Mouse (Mus musculus): Measurements from ENCODE around the gene Acoxl. TPM values are rescaled to one million over a fixed set of nuclear protein-coding genes. Genes with fewer than 3 reads are reported as not detected.

Gene Acoxl
- 0.34 TPM in 1 of 2 replicates, not detected in the other for polyA plus RNA-seq (2014; fragmentation: Nextera tagmentation; extraction: Ambion mirVana)

DNA sequence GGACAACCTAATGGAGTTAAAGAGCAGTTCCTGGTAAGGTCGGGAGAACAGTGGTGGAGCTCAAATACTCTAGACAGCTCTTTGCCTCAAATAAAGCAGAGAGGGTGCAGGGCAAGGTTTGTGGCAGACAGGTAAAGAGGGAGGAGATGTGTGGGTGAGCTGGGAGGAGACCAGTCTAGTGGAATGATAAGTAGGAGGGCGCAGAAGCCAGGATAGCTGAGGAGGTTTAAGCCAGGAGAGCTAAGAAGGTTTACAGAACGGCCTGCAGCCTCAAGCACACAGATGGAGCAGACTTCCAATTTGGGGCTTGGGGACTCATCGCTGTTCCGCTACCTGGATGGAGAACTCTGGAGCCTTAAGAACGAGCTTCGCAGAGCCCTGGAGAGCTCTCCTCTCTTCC lies at the start of gene Acoxl:
Acoxl (plus strand) TSS at position 301 of the 400 bp plus-strand sequence.
- Histone ChIP-seq H3K9me3 (ENCODE audit: control insufficient read depth, low read length) (no peaks in the 10 kb centered on the region), H3K27ac (ENCODE audit: low read depth, low read length) (no peak within 1 kb of the TSS), H3K9ac (ENCODE audit: low read depth, low read length) (no peak within 1 kb of the TSS), H3K36me3 (ENCODE audit: control insufficient read depth, insufficient read depth, low read length) (no peaks in the 10 kb centered on the region), H3K4me3 (ENCODE audit: low read depth, low read length) (no peak within 1 kb of the TSS), H3K4me1 (replicated peaks; ENCODE audit: control insufficient read depth, insufficient read depth, low read length) (no peaks in the 10 kb centered on the region), H3K27me3 (replicated peaks; ENCODE audit: control insufficient read depth, insufficient read depth, low read length) (peaks cover 28% of the 10 kb centered on the region), H3K4me2 (no peak within 1 kb of the TSS)
- 53% methylated on average over 7 of the region's 7 CpGs for WGBS
- ATAC-seq (replicated peaks; ENCODE audit: low FRiP score): no peak
- no peak for DNase-seq (ENCODE audit: low spot score)

DNA sequence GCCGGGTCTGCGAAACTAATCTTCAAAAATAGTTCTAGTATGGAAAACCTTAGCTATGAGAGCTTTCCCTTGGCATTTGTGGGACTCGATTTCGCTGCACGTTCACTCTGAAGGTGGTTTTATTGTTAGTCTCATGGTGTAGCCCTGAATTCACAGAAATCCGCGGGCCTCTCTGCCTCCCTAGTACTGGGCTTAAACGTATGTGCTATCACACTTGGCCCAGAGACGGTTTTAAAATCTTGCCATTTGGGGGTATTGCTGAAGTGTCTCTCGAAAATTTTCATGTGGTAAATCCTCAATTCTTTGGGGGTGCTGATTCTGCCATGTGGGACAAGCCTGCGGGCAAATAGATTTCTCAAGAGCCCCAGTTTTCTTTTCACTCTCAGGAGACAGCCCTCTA lies 49.5 kb upstream of the Acoxl start:
- H3K27ac ChIP-seq (ENCODE audit: low read depth, low read length): peak overlapping the region; percentile 50; the same call in 1 of the 2 replicates
- peaks cover 20% of the 10 kb centered on the region for H3K4me1 ChIP-seq (replicated peaks; ENCODE audit: control insufficient read depth, insufficient read depth, low read length)
- H3K27me3 ChIP-seq (replicated peaks; ENCODE audit: control insufficient read depth, insufficient read depth, low read length): no peaks in the 10 kb centered on the region
- no peaks in the 10 kb centered on the region for H3K9me3 ChIP-seq (ENCODE audit: control insufficient read depth, low read length)
- H3K9ac ChIP-seq (ENCODE audit: low read depth, low read length): peak overlapping the region; percentile 88
- H3K4me2 ChIP-seq: peak overlapping the region; percentile 83
- peak; percentile 39 for DNase-seq (ENCODE audit: low spot score)
- peak overlapping the region; percentile 67 for H3K4me3 ChIP-seq (ENCODE audit: low read depth, low read length)
- H3K36me3 ChIP-seq (ENCODE audit: control insufficient read depth, insufficient read depth, low read length): no peaks in the 10 kb centered on the region
- WGBS: 6% methylated on average over 11 of the region's 11 CpGs
- no peak; the same call in 1 of the 2 replicates for ATAC-seq (replicated peaks; ENCODE audit: low FRiP score)

GRCm38 (mm10) chr2:127789651-127790270 lies 48.9 kb upstream of the Acoxl start:
- Histone ChIP-seq H3K9ac (ENCODE audit: low read depth, low read length) (peak overlapping the region; percentile 88; the same call in 1 of the 2 replicates), H3K4me3 (ENCODE audit: low read depth, low read length) (peak overlapping the region; percentile 67), H3K9me3 (ENCODE audit: control insufficient read depth, low read length) (no peaks in the 10 kb centered on the region), H3K36me3 (ENCODE audit: control insufficient read depth, insufficient read depth, low read length) (no peaks in the 10 kb centered on the region), H3K4me2 (peak overlapping the region; percentile 83), H3K4me1 (replicated peaks; ENCODE audit: control insufficient read depth, insufficient read depth, low read length) (peaks cover 20% of the 10 kb centered on the region), H3K27ac (ENCODE audit: low read depth, low read length) (no peak overlapping the region; the same call in 1 of the 2 replicates), H3K27me3 (replicated peaks; ENCODE audit: control insufficient read depth, insufficient read depth, low read length) (no peaks in the 10 kb centered on the region)
- ATAC-seq (replicated peaks; ENCODE audit: low FRiP score) (no peak), DNase-seq (ENCODE audit: low spot score) (no peak)
- WGBS: 26% methylated on average over 9 of the region's 9 CpGs

GRCm38 (mm10) chr2:127791919-127792603 lies 46.6 kb upstream of the Acoxl start, which contains the start of gene Mtln:
Mtln (minus strand) TSS chr2:127792488.
- peak; percentile 86 for DNase-seq (ENCODE audit: low spot score)
- 2% methylated on average over 37 of the region's 37 CpGs for WGBS

GRCm38 (mm10) chr2:127831401-127832102 lies 7.1 kb upstream of the Acoxl start, which contains the start of gene Bub1:
Bub1 (minus strand) TSS chr2:127831865.
- Histone ChIP-seq H3K4me1 (replicated peaks; ENCODE audit: control insufficient read depth, insufficient read depth, low read length) (no peaks in the 10 kb centered on the region; the same call in 1 of the 2 replicates), H3K4me3 (ENCODE audit: low read depth, low read length) (peak within 1 kb of the TSS; percentile 85), H3K9me3 (ENCODE audit: control insufficient read depth, low read length) (no peaks in the 10 kb centered on the region), H3K9ac (ENCODE audit: low read depth, low read length) (peak within 1 kb of the TSS; percentile 79), H3K36me3 (ENCODE audit: control insufficient read depth, insufficient read depth, low read length) (peaks cover 2% of the 10 kb centered on the region; the same call in 1 of the 2 replicates), H3K27ac (ENCODE audit: low read depth, low read length) (0 out of 2 replicates have a peak within 1 kb of the TSS, but pooled peaks have one; percentile 15), H3K4me2 (peak within 1 kb of the TSS; percentile 83), H3K27me3 (replicated peaks; ENCODE audit: control insufficient read depth, insufficient read depth, low read length) (peaks cover 2% of the 10 kb centered on the region; the same call in 1 of the 2 replicates)
- ATAC-seq (replicated peaks; ENCODE audit: low FRiP score) (peak; percentile 96), DNase-seq (ENCODE audit: low spot score) (peak; percentile 91)
- WGBS: under 1% methylated on average over 56 of the region's 56 CpGs

More at GRCm38 (mm10) chr2:127791919-127792603, 46.6 kb upstream of the Acoxl start, which contains the start of gene Mtln:
- Histone ChIP-seq H3K4me1 (replicated peaks; ENCODE audit: control insufficient read depth, insufficient read depth, low read length) (peaks cover 20% of the 10 kb centered on the region), H3K27me3 (replicated peaks; ENCODE audit: control insufficient read depth, insufficient read depth, low read length) (no peaks in the 10 kb centered on the region), H3K9ac (ENCODE audit: low read depth, low read length) (peak within 1 kb of the TSS; percentile 60), H3K36me3 (ENCODE audit: control insufficient read depth, insufficient read depth, low read length) (no peaks in the 10 kb centered on the region), H3K27ac (ENCODE audit: low read depth, low read length) (peak within 1 kb of the TSS; percentile 72; the same call in 1 of the 2 replicates), H3K9me3 (ENCODE audit: control insufficient read depth, low read length) (no peaks in the 10 kb centered on the region), H3K4me3 (ENCODE audit: low read depth, low read length) (peak within 1 kb of the TSS; percentile 72), H3K4me2 (peak within 1 kb of the TSS; percentile 83)
- ATAC-seq (replicated peaks; ENCODE audit: low FRiP score): peak; percentile 93

- Histone ChIP-seq H3K9ac (ENCODE audit: low read depth, low read length) (peak overlapping the region; percentile 35; the same call in 1 of the 2 replicates), H3K27ac (ENCODE audit: low read depth, low read length) (no peak overlapping the region), H3K4me1 (replicated peaks; ENCODE audit: control insufficient read depth, insufficient read depth, low read length) (no peaks in the 10 kb centered on the region; the same call in 1 of the 2 replicates), H3K27me3 (replicated peaks; ENCODE audit: control insufficient read depth, insufficient read depth, low read length) (peaks cover 2% of the 10 kb centered on the region; the same call in 1 of the 2 replicates), H3K9me3 (ENCODE audit: control insufficient read depth, low read length) (no peaks in the 10 kb centered on the region), H3K4me3 (ENCODE audit: low read depth, low read length) (peak overlapping the region; percentile 85), H3K36me3 (ENCODE audit: control insufficient read depth, insufficient read depth, low read length) (no peaks in the 10 kb centered on the region; the same call in 1 of the 2 replicates), H3K4me2 (peak overlapping the region; percentile 83)
- WGBS: 39% methylated on average over 11 of the region's 11 CpGs
- peak; percentile 4; the same call in 1 of the 2 replicates for ATAC-seq (replicated peaks; ENCODE audit: low FRiP score)
- DNase-seq (ENCODE audit: low spot score): no peak
Measured at GRCm38 (mm10) chr2:127832103-127832832, 6.4 kb upstream of the Acoxl start.

GRCm38 (mm10) chr2:127832833-127833190 lies 5.9 kb upstream of the Acoxl start:
- no peak for DNase-seq (ENCODE audit: low spot score)
- WGBS: 24% methylated on average over 2 of the region's 2 CpGs
- H3K4me3 ChIP-seq (ENCODE audit: low read depth, low read length): no peak overlapping the region
- peaks cover 3% of the 10 kb centered on the region; the same call in 1 of the 2 replicates for H3K27me3 ChIP-seq (replicated peaks; ENCODE audit: control insufficient read depth, insufficient read depth, low read length)
- H3K4me2 ChIP-seq: no peak overlapping the region; the same call in 1 of the 2 replicates
- H3K4me1 ChIP-seq (replicated peaks; ENCODE audit: control insufficient read depth, insufficient read depth, low read length): no peaks in the 10 kb centered on the region; the same call in 1 of the 2 replicates
- H3K9ac ChIP-seq (ENCODE audit: low read depth, low read length): no peak overlapping the region
- ATAC-seq (replicated peaks; ENCODE audit: low FRiP score): no peak
- no peaks in the 10 kb centered on the region for H3K36me3 ChIP-seq (ENCODE audit: control insufficient read depth, insufficient read depth, low read length)
- no peak overlapping the region for H3K27ac ChIP-seq (ENCODE audit: low read depth, low read length)
- no peaks in the 10 kb centered on the region for H3K9me3 ChIP-seq (ENCODE audit: control insufficient read depth, low read length)
